Mouse (Mus musculus) liver, adult 2 months (tissue): ENCODE measurements at regions not wholly inside any gene's neighbourhood (a gene's known extent, or its start where the extent isn't known, plus 50 kb on each side); places are given as distances from the start of the nearest gene placed in this dataset.

Source experiments
- CTCF ChIP-seq: fragments of 200-500 bp; IDR thresholded peaks from 2 replicates; pipeline ENCODE4 v1.5.1; 2011; ENCODE audit warnings: low read depth, low read length, control low read depth
- POLR2A ChIP-seq: fragments of 200-500 bp; IDR thresholded peaks from 2 replicates; pipeline ENCODE4 v1.6.1; 2011; ENCODE audit warnings: low read length, control low read depth; ENCODE audit not compliant: insufficient read depth; ENCODE audit errors: extremely low read depth

GRCm38 (mm10) chr8:96090231-96090630, 201.9 kb upstream of the Got2 start:
- TF ChIP-seq POLR2A = no peak
- TF ChIP-seq CTCF = no peak
